Mouse (Mus musculus) ES-Bruce4 (cell line): ENCODE data around the gene Shroom1. TPM values are rescaled to one million over a fixed set of nuclear protein-coding genes. Genes with fewer than 3 reads are reported as not detected.

ENCODE experiments used
- H3K27ac ChIP-seq: 2 replicates; pipeline ENCODE4 v1.5.1; 2012; ENCODE audit warnings: low read length, inconsistent platforms; ENCODE audit not compliant: insufficient read depth
- H3K27me3 ChIP-seq: 2 replicates; pipeline ENCODE4 v1.6.1; 2012; ENCODE audit warnings: mild to moderate bottlenecking, low read length, inconsistent platforms; ENCODE audit not compliant: control insufficient read depth, poor library complexity, insufficient read depth, severe bottlenecking
- H3K36me3 ChIP-seq: 2 replicates; pipeline ENCODE4 v1.6.1; 2012; ENCODE audit warnings: inconsistent platforms, mild to moderate bottlenecking, low read length, moderate library complexity; ENCODE audit not compliant: control insufficient read depth, poor library complexity, insufficient read depth, severe bottlenecking
- H3K4me1 ChIP-seq: one replicate; pipeline ENCODE4 v1.8.1; 2011; ENCODE audit warnings: low read length; ENCODE audit not compliant: control insufficient read depth, insufficient read depth
- H3K4me3 ChIP-seq: 2 replicates; pipeline ENCODE4 v1.5.1; 2011; ENCODE audit warnings: low read depth, mild to moderate bottlenecking, low read length
- H3K9ac ChIP-seq: 2 replicates; pipeline ENCODE4 v1.6.1; 2012; ENCODE audit warnings: low read depth, mild to moderate bottlenecking, inconsistent platforms; ENCODE audit not compliant: poor library complexity, severe bottlenecking
- H3K9me3 ChIP-seq: replicated peaks from 2 replicates; pipeline ENCODE4 v1.6.1; 2012; ENCODE audit warnings: mild to moderate bottlenecking, low read length, inconsistent platforms; ENCODE audit not compliant: control insufficient read depth, poor library complexity, insufficient read depth, severe bottlenecking
- CTCF ChIP-seq: IDR thresholded peaks from one replicate; pipeline ENCODE4 v1.8.1; 2011; ENCODE audit warnings: low read depth, low read length
- EP300 ChIP-seq: IDR thresholded peaks from 2 replicates; pipeline ENCODE4 v1.6.1; 2011; ENCODE audit warnings: low read depth, low read length; ENCODE audit not compliant: insufficient read depth
- POLR2A ChIP-seq: IDR thresholded peaks from one replicate; pipeline ENCODE4 v1.8.1; 2011; ENCODE audit warnings: low read length; ENCODE audit not compliant: insufficient read depth
- polyA plus RNA-seq: library from polyadenylated mRNA; stranded (reverse); fragments of >200 nt; gene quantifications from 2 replicates; pipeline ENCODE4 v1.2.4, GENCODE M21; 2011; ENCODE audit warnings: low read depth; ENCODE audit not compliant: missing spikeins, insufficient read depth, insufficient read length

Gene Shroom1
- polyA plus RNA-seq, 1 experiment = 0.39 TPM

DNA sequence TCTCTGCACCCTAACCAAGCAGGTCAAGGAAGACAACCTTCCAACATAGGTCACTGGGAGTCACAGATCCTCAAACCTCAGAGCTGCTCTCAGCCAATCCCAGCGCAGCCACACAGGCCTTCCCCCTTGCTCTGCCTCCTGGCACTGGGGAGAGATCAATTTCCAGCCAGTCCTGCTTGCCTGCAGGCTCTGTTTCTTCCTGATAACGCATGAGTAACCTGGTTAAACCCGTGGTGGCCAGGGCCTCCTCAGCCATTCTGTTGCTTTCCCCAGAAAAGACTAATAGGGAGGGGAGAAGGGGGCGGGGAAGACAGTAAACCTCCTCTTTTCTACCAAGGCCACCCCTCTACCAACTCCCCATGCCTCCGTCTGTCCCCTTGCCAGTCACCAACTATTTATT, 4.7 kb downstream of the Shroom1 start:
- no peak for TF ChIP-seq EP300
- no peak for TF ChIP-seq CTCF
- TF ChIP-seq POLR2A = no peak
- H3K36me3 ChIP-seq = no peaks in the 10 kb centered on the region
- no peak overlapping the region for H3K4me3 ChIP-seq
- H3K27ac ChIP-seq = no peak overlapping the region
- H3K9me3 ChIP-seq = no peaks in the 10 kb centered on the region
- peaks cover 4% of the 10 kb centered on the region for H3K27me3 ChIP-seq
- H3K4me1 ChIP-seq = no peaks in the 10 kb centered on the region
- H3K9ac ChIP-seq = no peak overlapping the region

DNA sequence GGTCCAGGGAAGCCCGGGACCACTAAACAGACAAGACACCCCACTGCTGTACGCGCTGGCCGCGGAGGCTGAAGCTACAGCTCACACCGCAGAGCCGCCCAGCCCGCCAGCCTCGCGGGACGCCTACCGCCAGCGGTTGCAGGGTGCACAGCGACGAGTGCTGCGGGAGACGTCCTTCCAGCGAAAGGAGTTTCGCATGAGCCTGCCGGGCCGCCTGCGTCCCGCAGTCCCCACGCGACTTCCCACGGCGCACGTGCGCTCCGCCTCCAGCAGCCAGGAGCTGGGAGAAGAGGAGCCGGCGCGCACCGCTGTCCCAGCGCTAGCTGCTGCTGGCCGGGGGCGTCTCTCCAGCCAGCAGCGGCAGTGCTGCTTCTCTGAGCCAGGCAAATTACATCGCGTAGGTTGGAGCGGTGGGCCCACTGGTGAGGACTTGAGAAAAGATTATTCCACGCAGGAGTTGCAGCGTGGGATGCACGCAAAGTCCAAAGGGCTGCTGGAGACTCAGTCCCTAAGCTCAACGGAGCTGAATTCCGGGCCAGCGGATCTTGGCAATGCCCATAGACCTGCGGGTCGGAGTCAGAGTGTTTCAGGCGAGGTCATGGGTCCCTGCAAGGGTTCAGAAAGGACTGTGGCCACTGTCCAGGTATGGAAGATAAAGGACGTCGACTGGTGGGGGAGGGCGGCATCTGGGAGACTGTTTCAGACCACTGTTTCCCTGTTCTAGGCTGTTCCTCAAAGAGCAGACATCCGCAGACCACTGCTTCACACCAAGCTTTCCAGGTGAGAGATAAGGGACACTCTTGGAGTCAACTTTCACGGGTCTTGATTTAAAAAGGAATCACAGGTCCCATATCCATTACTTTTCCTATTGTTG, 6.8 kb downstream of the Shroom1 start:
- Histone ChIP-seq H3K9me3 (no peaks in the 10 kb centered on the region), H3K27me3 (peaks cover 4% of the 10 kb centered on the region), H3K27ac (no peak overlapping the region), H3K4me1 (no peaks in the 10 kb centered on the region), H3K9ac (peak overlapping the region; percentile 7), H3K4me3 (peak overlapping the region; percentile 71), H3K36me3 (no peaks in the 10 kb centered on the region)
- no peak for TF ChIP-seq POLR2A
- no peak for TF ChIP-seq CTCF
- TF ChIP-seq EP300 = no peak

DNA sequence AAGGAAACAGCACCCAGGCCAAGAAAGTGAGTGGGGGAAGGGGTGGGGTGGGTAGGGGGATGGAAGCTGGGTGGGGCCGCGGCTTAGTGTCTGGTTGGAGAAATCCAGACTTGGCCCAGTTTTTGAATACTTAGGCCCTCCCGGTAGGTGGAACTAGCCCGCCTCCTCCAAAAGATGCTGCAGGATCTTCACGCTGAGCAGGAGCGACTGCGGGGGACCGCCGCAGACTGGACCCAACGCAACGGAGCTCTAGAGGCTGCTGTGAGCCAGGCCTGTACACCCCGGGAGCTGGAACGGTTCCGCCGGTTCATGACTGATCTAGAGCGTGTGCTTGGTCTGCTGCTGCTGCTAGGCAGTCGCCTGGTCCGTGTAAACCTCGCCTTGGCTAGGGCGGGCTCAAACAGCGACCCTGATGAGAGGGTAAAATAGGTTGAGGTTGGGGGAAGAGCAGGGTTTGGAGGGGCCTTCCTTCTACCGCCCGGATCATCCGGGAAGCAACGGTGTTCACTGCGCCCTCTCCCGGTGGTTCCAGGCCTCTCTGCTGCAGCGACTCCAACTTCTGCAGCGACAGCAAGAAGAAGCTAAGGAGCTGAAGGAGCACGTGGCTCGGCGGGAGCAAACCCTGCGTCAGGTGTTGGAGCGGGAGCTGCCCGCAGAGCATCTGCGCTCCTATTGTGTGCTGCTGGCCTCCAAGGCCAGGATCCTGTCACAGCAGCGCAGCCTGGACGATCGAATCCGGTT, 9.4 kb downstream of the Shroom1 start:
- peak overlapping the region; percentile 73 for H3K4me3 ChIP-seq
- no peak overlapping the region for H3K27ac ChIP-seq
- no peaks in the 10 kb centered on the region for H3K4me1 ChIP-seq
- peak overlapping the region; percentile 21 for H3K9ac ChIP-seq
- no peaks in the 10 kb centered on the region for H3K36me3 ChIP-seq
- H3K27me3 ChIP-seq = peaks cover 4% of the 10 kb centered on the region
- TF ChIP-seq CTCF (peak; percentile 87), EP300 (no peak)
- H3K9me3 ChIP-seq = no peaks in the 10 kb centered on the region

GRCm38 (mm10) chr11:53469294-53469967, 12.4 kb downstream of the Shroom1 start:
- no peak overlapping the region for H3K27ac ChIP-seq
- H3K4me3 ChIP-seq = no peak overlapping the region
- H3K36me3 ChIP-seq = no peaks in the 10 kb centered on the region
- no peaks in the 10 kb centered on the region for H3K9me3 ChIP-seq
- no peak overlapping the region for H3K9ac ChIP-seq
- H3K4me1 ChIP-seq = no peaks in the 10 kb centered on the region
- no peaks in the 10 kb centered on the region; the same call in 1 of the 2 replicates for H3K27me3 ChIP-seq
- TF ChIP-seq CTCF (no peak), EP300 (no peak), POLR2A (no peak)

GRCm38 (mm10) chr11:53469968-53470695, 13.1 kb downstream of the Shroom1 start, which contains the start of gene Gm9837:
Gm9837 (minus strand) TSS chr11:53470479.
- Histone ChIP-seq H3K4me1 (no peaks in the 10 kb centered on the region), H3K27ac (no peak within 1 kb of the TSS), H3K9ac (no peak within 1 kb of the TSS), H3K27me3 (no peaks in the 10 kb centered on the region; the same call in 1 of the 2 replicates), H3K4me3 (peak within 1 kb of the TSS; percentile 21; the same call in 1 of the 2 replicates), H3K36me3 (no peaks in the 10 kb centered on the region), H3K9me3 (no peaks in the 10 kb centered on the region)
- TF ChIP-seq POLR2A = no peak
- peak; percentile 94 for TF ChIP-seq CTCF
